Mouse (Mus musculus) forebrain, embryonic 14.5 days (tissue): ENCODE measurements at regions not wholly inside any gene's neighbourhood (a gene's known extent, or its start where the extent isn't known, plus 50 kb on each side); places are given as distances from the start of the nearest gene placed in this dataset.
A peak's percentile ranks its signal among the peaks of the same experiment; 100 is the strongest.

ENCODE experiments used
- ATAC-seq: fragments of 200-750 bp; cut with Nextera tagmentation; 2 replicates; pipeline ENCODE4 v1.8.0; 2017; ENCODE audit warnings: mild to moderate bottlenecking, moderate library complexity
- DNase-seq: peaks from one replicate; pipeline ENCODE4 v3.0.0-alpha.2; 2015; ENCODE audit warnings: low spot score
- H3K27ac ChIP-seq: fragments of 300-500 bp; sonication (generic); 2 replicates; pipeline ENCODE4 v1.5.1; 2014; ENCODE audit warnings: low read depth, mild to moderate bottlenecking, control low read depth, low read length, moderate library complexity
- H3K27me3 ChIP-seq: fragments of 300-500 bp; sonication (generic); replicated peaks from 2 replicates; pipeline ENCODE4 v1.6.1; 2014; ENCODE audit warnings: low read length, control low read depth, mixed read lengths; ENCODE audit not compliant: control insufficient read depth, insufficient read depth
- H3K36me3 ChIP-seq: fragments of 300-500 bp; sonication (generic); 2 replicates; pipeline ENCODE4 v1.6.1; 2014; ENCODE audit warnings: low read length, control low read depth; ENCODE audit not compliant: control insufficient read depth, insufficient read depth
- H3K4me1 ChIP-seq: fragments of 300-500 bp; sonication (generic); 2 replicates; pipeline ENCODE4 v1.6.1; 2014; ENCODE audit warnings: antibody characterized with exemption, low read length, control low read depth; ENCODE audit not compliant: control insufficient read depth, insufficient read depth
- H3K4me2 ChIP-seq: fragments of 300-500 bp; sonication (generic); 2 replicates; pipeline ENCODE4 v1.6.1; 2014; ENCODE audit warnings: mild to moderate bottlenecking, control low read depth, low read length
- H3K4me3 ChIP-seq: fragments of 300-500 bp; sonication (generic); 2 replicates; pipeline ENCODE4 v1.5.1; 2014; ENCODE audit warnings: low read depth, low read length, control low read depth
- H3K9ac ChIP-seq: fragments of 300-500 bp; sonication (generic); 2 replicates; pipeline ENCODE4 v1.6.1; 2014; ENCODE audit warnings: mild to moderate bottlenecking, low read length, control low read depth, moderate library complexity
- H3K9me3 ChIP-seq: fragments of 300-500 bp; sonication (generic); replicated peaks from 2 replicates; pipeline ENCODE4 v1.6.1; 2016; ENCODE audit warnings: low read length, control low read depth, mixed read lengths; ENCODE audit not compliant: control insufficient read depth
- WGBS: fragments of 180-500 bp; shearing (Covaris S2); extraction: QIAGEN DNeasy Blood & Tissue Kit; methylation state at CpG from one replicate; pipeline ENCODE4 v1.1.7; 2014; 5-methylcytosine and 5-hydroxymethylcytosine counted together

DNA sequence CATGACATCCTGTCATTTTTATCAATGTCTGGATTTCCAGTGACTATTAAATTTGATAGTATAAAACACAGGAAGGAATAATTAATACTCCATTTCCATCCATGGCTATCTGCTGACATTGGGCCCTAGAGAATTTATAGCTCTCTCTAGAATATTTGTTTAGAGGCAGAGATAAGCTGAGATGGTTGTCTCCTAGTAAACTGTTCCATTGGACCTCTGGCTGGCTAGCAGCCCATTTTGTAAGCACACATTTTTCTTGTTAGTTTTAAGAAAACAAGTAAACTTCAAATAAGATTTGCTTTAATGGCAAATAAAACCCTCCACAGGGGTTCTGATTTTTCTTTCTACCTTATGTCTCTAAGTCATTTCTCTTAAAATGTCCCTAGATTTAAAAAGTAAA lies 288.9 kb downstream of the C1d start:
- H3K4me2 ChIP-seq = no peak overlapping the region
- no peaks in the 10 kb centered on the region for H3K9me3 ChIP-seq
- no peaks in the 10 kb centered on the region for H3K4me1 ChIP-seq
- no peak for ATAC-seq
- H3K36me3 ChIP-seq = no peaks in the 10 kb centered on the region
- no peak for DNase-seq
- H3K4me3 ChIP-seq = no peak overlapping the region
- no peak overlapping the region for H3K27ac ChIP-seq
- H3K9ac ChIP-seq = no peak overlapping the region
- no peaks in the 10 kb centered on the region for H3K27me3 ChIP-seq

DNA sequence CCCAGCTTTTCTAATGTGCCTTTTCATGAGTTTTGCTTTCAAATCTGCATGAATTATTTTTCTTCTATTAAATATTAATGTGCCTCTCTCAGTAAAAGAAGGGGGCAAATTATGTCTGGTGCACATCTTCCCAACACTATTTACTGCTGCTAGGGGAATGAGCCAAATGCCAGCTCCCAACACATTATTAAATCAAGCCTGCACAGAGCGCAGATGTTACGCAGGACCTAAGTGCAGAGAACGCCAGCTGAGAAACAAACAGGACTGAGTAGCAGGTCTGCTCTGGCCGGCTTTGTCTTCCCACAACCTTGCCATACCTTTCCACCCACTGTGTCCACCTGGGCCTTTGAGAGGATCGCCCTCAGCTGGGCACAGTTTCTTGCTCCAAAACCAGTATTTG lies 291.8 kb downstream of the C1d start:
- ATAC-seq (no peak), DNase-seq (no peak)
- 87% methylated on average over 5 of the region's 5 CpGs for WGBS
- H3K27ac ChIP-seq = no peak overlapping the region
- H3K36me3 ChIP-seq = no peaks in the 10 kb centered on the region
- H3K4me2 ChIP-seq = no peak overlapping the region
- no peaks in the 10 kb centered on the region for H3K9me3 ChIP-seq
- no peak overlapping the region for H3K4me3 ChIP-seq
- H3K9ac ChIP-seq = no peak overlapping the region
- no peaks in the 10 kb centered on the region for H3K4me1 ChIP-seq
- no peaks in the 10 kb centered on the region for H3K27me3 ChIP-seq

DNA sequence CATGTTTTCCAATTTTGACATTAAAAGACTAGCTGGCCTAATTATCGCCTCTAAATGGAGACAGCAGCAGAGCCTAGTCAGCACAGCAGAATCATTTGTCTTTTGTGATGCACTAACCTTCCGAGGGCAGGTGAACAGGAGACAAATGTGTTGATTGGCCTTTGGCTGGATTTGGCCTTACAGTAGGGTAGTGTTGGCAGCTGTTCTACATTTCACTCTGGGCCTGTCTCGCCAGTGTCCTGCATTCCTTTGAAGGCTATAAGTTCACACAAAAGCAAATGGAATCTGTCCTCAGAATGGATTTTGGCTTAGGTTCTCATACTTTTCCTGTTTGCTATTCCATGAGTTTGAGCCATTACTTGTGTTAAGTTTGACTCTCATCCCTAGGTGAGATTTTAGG lies 297.9 kb downstream of the C1d start:
- Histone ChIP-seq H3K27me3 (no peaks in the 10 kb centered on the region), H3K36me3 (no peaks in the 10 kb centered on the region), H3K9me3 (no peaks in the 10 kb centered on the region; the same call in 1 of the 2 replicates), H3K27ac (no peak overlapping the region), H3K4me2 (no peak overlapping the region), H3K9ac (no peak overlapping the region), H3K4me3 (no peak overlapping the region), H3K4me1 (no peaks in the 10 kb centered on the region)
- WGBS = 56% methylated on average over 3 of the region's 3 CpGs
- no peak for ATAC-seq
- peak; percentile 3 for DNase-seq

DNA sequence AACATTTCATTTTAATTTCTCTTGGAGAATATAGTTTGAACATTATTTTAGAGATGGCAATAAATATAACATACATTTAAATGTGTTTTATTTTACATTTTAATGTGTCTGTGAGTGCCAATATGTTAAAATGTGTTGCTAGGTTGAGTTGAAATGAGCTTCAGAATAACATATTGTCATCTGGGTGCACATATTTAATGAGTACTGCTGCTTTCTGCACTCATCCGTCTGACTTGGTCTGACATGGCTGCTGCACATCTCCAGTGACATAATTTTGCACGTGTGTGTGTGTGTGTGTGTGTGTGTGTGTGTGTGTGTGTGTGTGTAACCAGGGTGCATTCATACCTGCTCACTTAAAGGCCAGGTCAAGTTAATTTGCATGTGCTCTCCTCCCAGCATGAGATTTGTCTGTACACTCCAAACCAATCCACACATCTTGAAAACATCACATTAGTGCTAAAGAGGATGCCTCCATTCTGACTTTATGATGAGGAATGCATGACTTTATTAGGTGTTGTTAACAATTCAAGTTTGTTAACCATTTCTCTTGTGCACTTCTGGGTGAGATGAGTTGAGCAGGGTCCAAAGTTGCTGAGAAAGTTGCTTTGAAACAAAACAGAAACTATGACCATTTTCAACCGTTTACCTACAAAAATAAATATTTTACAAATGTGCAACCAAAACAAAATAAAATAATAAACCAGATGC lies 334.6 kb downstream of the C1d start:
- no peaks in the 10 kb centered on the region for H3K36me3 ChIP-seq
- H3K9ac ChIP-seq = no peak overlapping the region
- DNase-seq (no peak), ATAC-seq (no peak)
- no peaks in the 10 kb centered on the region for H3K4me1 ChIP-seq
- H3K4me3 ChIP-seq = no peak overlapping the region
- H3K27me3 ChIP-seq = no peaks in the 10 kb centered on the region
- WGBS = 81% methylated on average over 3 of the region's 3 CpGs
- no peak overlapping the region for H3K4me2 ChIP-seq
- no peaks in the 10 kb centered on the region for H3K9me3 ChIP-seq
- H3K27ac ChIP-seq = no peak overlapping the region

- no peaks in the 10 kb centered on the region for H3K36me3 ChIP-seq
- ATAC-seq (no peak), DNase-seq (no peak)
- H3K4me2 ChIP-seq = no peak overlapping the region
- no peaks in the 10 kb centered on the region for H3K27me3 ChIP-seq
- H3K27ac ChIP-seq = no peak overlapping the region
- H3K9ac ChIP-seq = no peak overlapping the region
- H3K9me3 ChIP-seq = no peaks in the 10 kb centered on the region
- no peak overlapping the region for H3K4me3 ChIP-seq
- no peaks in the 10 kb centered on the region for H3K4me1 ChIP-seq
- WGBS = 85% methylated on average over 6 of the region's 6 CpGs
These were observed 346.5 kb downstream of the C1d start for GRCm38 (mm10) chr11:17603726-17604493.

GRCm38 (mm10) chr11:17620462-17621248 lies 333.0 kb downstream of the Etaa1 start:
- ATAC-seq = no peak
- Histone ChIP-seq H3K9ac (no peak overlapping the region), H3K4me1 (no peaks in the 10 kb centered on the region), H3K36me3 (no peaks in the 10 kb centered on the region), H3K9me3 (no peaks in the 10 kb centered on the region), H3K27me3 (no peaks in the 10 kb centered on the region), H3K4me2 (no peak overlapping the region), H3K4me3 (no peak overlapping the region), H3K27ac (no peak overlapping the region)
- DNase-seq = no peak
- 89% methylated on average over 3 of the region's 3 CpGs for WGBS

DNA sequence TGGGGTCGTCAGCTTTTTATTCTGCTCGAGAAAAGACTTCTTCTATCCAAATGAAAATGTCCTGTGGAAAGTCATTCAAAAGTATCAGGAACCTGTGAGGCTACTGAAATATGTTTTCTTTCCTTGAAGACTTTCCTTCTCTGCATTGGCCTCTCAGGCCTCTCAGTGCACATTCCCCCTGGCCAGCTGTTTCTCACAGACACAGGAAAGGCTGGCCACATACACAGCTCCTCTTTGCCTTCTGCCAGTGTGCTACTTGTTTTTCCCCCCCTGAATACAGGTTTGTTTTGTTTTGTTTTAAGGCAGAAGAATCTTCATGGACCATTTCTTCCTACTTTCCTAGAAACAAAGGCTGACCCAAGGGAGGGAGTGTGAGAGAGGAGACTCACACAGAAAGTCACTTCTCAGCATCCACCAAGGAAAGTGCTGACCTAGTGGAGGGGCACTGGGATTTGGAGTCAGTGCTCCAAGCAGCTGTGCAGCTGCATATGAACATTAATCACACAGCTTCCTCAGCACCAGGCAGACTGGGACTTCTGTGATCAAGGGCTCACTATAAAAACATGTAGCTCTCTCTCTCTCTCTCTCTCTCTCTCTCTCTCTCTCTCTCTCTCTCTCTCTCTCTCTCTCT lies 324.0 kb downstream of the Etaa1 start:
- DNase-seq (no peak), ATAC-seq (no peak)
- Histone ChIP-seq H3K27ac (no peak overlapping the region), H3K4me2 (no peak overlapping the region), H3K9ac (no peak overlapping the region), H3K9me3 (no peaks in the 10 kb centered on the region), H3K27me3 (no peaks in the 10 kb centered on the region), H3K4me1 (no peaks in the 10 kb centered on the region), H3K36me3 (no peaks in the 10 kb centered on the region), H3K4me3 (no peak overlapping the region)
- 86% methylated on average over 2 of the region's 2 CpGs for WGBS

DNA sequence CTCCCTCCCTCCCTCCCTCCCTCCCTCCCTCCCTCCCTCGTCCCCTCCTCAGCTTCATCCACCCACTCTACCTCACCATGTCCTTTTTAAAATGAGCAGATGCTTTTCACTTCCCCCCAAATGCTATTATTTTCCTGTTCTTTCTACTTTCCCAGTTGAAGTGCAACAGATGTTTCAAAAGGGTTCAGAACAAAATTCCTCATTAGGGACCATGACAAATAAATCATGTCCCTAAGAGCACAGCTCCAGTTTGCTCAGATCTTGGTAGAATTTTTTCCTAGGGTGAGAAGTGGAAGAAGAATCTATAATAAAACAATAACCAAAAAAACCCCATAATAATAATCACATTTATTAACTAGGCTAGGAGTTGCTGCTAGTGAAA lies 323.5 kb downstream of the Etaa1 start:
- no peak for DNase-seq
- no peaks in the 10 kb centered on the region for H3K36me3 ChIP-seq
- no peak overlapping the region for H3K4me3 ChIP-seq
- no peak overlapping the region for H3K27ac ChIP-seq
- no peak for ATAC-seq
- no peak overlapping the region for H3K4me2 ChIP-seq
- WGBS = 75% methylated on average over 1 of the region's 1 CpGs
- H3K9ac ChIP-seq = no peak overlapping the region
- no peaks in the 10 kb centered on the region for H3K9me3 ChIP-seq
- H3K4me1 ChIP-seq = no peaks in the 10 kb centered on the region
- H3K27me3 ChIP-seq = no peaks in the 10 kb centered on the region
